Mouse (Mus musculus) ovary, postnatal 36 days (tissue): Measurements from ENCODE around the gene Slc38a1.

Experiments used
- DNase-seq: peaks from one replicate; pipeline ENCODE4 v3.0.0; 2022; ENCODE audit warnings: low spot score, mixed read lengths

Slc38a1 gene

GRCm38 (mm10) chr15:96642436-96643405 lies at the start of gene Slc38a1:
Gene Slc38a1 (minus strand): TSS chr15:96642913.
- DNase-seq = peak; percentile 59

- DNase-seq = no peak
These were observed 49.7 kb upstream of the Slc38a1 start for GRCm38 (mm10) chr15:96692401-96692800.

GRCm38 (mm10) chr15:96691381-96691780 lies 48.7 kb upstream of the Slc38a1 start:
- DNase-seq = no peak

- DNase-seq = no peak
These were observed 48.1 kb upstream of the Slc38a1 start for GRCm38 (mm10) chr15:96690829-96691228.

- no peak for DNase-seq
These were observed 47.2 kb upstream of the Slc38a1 start for GRCm38 (mm10) chr15:96689919-96690318.

- DNase-seq = no peak
These were observed 46.1 kb upstream of the Slc38a1 start for GRCm38 (mm10) chr15:96688784-96689318.

GRCm38 (mm10) chr15:96688036-96688435 lies 45.3 kb upstream of the Slc38a1 start:
- no peak for DNase-seq

- no peak for DNase-seq
These were observed 44.7 kb upstream of the Slc38a1 start for GRCm38 (mm10) chr15:96687366-96687765.

- no peak for DNase-seq
These were observed 43.8 kb upstream of the Slc38a1 start for GRCm38 (mm10) chr15:96686201-96687159.

- no peak for DNase-seq
These were observed 42.6 kb upstream of the Slc38a1 start for GRCm38 (mm10) chr15:96685273-96685672.

GRCm38 (mm10) chr15:96684132-96684830 lies 41.6 kb upstream of the Slc38a1 start:
- peak; percentile 46 for DNase-seq

GRCm38 (mm10) chr15:96678871-96679773 lies 36.4 kb upstream of the Slc38a1 start:
- DNase-seq = no peak

- peak; percentile 58 for DNase-seq
These were observed 33.8 kb upstream of the Slc38a1 start for GRCm38 (mm10) chr15:96676518-96676917.

- peak; percentile 59 for DNase-seq
These were observed 33.0 kb upstream of the Slc38a1 start for GRCm38 (mm10) chr15:96675744-96676143.

GRCm38 (mm10) chr15:96675055-96675454 lies 32.3 kb upstream of the Slc38a1 start:
- DNase-seq = no peak

- DNase-seq = no peak
These were observed 31.4 kb upstream of the Slc38a1 start for GRCm38 (mm10) chr15:96674089-96674488.

GRCm38 (mm10) chr15:96669721-96670120 lies 27.0 kb upstream of the Slc38a1 start:
- no peak for DNase-seq

GRCm38 (mm10) chr15:96666663-96667062 lies 23.9 kb upstream of the Slc38a1 start:
- no peak for DNase-seq

GRCm38 (mm10) chr15:96665889-96666288 lies 23.2 kb upstream of the Slc38a1 start:
- DNase-seq = no peak

GRCm38 (mm10) chr15:96660590-96661141 lies 18.0 kb upstream of the Slc38a1 start:
- no peak for DNase-seq
